Mouse (Mus musculus): Measurements from ENCODE around the gene Entpd7.

Entpd7 gene

DNA sequence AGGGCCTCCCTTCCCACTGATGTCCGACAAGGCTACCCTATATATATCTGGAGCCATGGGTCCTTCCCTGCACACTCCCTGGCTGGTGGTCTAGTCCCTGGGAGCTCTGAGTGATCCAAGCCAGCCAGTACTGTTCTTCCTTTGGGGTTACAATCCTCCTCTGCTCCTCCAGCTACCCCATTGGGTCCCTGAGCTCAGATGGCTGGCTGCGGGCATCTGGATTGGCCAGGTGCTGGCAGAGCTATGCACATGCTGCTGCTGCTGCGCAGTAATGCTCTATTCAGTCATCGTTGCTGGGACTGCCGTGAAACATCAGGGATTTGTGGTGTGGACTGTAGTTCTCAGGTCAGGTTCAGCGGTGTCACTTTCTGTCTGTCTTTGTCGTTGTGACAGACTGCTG, 35.3 kb downstream of the Entpd7 start:
- DNase-seq, result no peak

DNA sequence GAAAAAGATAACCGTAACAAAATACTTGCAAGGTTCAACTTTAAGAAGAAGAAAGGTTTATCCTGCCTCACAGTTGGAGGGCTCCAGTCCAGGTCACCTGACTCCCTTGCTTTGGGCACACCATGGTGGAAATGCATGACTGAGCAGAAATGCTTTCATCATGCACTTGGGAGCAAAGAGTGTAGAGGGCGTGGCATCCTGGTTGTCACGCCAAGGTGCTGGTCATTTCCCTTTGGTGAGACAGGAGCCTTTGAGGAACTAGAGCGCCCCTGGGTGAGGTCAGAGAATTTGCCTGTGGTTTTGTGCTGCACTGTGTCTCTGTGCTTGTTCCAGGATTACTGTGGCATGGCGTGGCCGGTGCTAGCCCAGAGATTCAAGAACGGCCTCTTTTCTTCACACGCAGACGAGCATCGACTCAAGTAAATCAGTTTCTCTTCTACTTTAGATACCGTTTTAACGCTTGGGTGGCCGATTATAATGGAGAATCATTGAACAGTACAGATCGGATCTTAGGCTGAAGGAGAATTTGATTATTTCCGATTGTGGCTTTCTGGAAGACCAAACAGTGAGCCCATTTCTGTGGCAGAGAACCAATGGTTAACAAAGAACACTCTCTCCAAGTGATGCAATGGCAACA, 37.2 kb downstream of the Entpd7 start:
- DNase-seq, result no peak

DNA sequence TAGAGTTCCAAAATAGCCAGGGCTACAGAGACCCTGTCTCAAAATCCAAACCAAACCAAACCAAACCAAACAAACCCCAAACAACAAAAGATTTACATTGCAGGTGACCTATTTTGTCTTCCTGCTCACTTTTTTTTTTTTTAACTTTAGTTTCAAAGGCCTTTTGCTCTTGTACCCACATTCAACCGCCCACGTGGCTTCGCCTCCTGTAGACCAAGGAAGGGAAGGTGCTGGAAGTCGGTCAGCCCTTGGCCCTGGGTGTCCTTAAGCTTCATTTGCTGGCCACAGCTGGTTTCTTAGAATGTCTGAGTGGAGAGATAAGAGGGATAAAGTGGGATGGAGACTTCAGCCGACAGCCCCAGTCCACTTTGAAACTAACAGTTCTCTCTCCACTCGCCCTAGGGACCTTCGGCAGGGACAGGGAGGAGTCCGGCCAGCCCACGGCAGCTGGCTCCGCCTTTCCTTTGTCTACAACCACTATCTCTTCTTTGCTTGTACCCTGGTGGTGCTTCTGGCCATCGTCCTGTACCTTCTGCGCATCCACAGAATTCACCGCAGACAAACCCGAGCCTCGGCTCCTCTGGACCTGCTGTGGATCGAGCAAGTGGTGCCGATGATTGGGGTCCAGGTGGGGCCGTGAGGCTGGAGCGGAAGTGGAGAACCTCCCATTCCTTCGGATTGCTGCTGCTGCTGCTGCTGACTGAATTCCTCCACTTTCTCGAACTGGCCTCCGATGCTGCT, 40.0 kb downstream of the Entpd7 start:
- DNase-seq, result no peak

DNA sequence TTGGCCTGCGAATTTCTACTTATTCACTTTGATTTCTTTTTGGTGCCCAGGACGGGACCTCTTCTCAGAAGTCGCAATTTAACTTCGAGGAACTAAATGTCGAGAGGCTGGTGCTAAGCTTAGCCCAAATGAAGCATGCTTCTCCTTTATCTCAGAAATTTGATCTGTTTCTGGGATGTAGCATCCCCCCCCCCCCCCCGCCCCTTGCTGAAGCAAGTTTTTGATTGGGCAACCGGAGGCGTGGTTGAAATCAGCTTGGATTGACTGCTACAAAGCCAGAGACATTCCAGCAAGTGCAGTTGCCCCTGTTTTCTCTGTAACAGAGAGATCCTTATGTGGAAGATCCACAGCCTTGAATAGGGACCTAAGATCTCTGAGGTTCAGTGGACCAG, 40.6 kb downstream of the Entpd7 start:
- DNase-seq, result no peak

DNA sequence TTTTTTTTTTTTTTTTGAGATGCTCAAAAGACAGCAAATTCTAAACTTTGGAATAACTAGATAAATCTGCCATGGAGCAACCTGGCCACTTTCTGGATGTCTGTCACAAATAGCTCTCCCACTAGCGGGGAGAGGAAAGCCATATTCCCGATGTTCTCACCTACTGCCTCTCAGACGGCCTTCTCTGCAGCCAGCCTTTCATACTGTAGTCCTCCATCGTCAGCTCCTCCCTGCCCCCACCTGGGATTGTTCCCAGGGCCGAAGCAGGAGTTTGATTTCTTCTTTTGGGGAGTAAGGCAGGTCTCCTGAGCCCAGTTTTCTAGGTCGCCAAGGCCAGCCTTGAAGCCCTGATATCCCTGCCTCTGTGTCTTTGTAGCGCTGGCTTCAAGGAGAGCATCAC, 41.7 kb downstream of the Entpd7 start:
- no peak for DNase-seq

DNA sequence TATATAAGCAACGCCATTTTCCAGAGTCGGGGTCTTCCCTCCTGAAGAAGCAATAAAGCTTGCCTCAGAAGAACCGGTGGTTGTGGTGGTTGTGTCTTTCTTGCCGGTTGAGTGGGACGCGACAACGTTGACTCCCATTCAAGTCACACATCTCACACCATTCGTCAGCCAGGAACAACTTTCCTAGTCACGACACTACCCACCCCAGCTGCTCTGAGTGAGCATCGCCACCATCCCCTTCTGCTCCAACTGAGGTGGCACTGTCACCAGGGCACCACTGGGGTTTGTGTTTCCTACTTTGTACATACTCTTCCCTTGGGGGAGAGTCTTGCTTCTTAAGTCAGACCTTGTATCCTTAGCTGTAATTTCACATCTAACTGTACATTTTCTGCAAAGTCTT, 48.9 kb downstream of the Entpd7 start:
- DNase-seq, result no peak

DNA sequence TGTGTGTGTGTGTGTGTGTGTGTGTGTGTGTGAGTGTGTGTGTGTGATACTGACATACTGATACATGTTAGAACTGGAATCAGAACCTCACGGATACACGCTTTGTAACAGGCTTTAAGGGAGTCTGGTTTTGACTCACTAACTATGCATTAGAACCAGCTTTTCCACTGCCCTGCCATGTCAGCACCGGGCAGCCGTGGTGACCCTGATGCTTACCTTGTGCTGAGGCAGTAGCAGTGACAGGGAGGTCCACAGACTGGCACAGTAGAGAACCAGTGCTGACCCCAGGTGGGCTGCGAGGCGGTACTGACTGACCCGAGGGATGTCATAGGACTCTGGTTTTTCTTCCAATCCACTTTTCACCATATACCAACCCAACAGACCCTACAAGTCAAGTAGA, 53.9 kb downstream of the Entpd7 start:
- DNase-seq, result no peak

DNA sequence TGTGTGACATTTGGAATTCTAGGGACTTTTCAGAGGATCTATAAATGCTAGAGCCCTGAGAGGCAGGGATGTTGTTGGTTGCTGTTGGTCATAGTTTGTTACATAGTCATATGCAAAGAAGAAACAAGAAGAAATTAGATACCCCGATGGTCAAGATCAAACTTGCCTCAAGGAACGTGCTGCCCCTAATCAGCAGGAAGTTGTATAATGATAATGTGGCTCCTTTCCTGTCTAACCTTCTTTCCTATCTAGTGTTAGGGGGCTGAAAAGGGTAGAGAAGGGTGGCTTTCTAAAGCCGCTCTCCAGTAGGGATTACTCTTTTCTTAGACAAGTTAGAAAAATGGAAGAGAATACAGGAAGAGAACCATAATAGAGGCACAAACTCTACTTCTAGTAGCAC, 56.3 kb downstream of the Entpd7 start:
- no peak for DNase-seq

DNA sequence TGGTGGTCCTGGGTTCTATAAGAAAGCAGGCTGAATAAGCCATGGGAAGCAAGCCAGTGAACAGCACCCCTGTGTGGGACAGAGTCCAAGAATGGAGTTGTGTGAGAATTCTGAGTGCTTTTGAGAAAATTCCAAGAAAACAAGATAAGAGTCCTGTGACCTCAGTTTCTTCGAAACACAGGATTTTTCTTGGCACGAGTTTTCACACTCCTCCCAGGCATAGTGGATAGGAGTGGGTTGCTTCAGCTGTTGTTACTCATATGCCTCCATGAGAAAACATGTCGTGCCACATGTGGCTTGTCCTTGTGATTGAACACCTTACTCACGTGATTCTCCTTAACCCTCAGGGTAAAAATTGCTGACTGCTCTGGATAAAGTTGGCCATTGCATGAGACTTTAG, 58.4 kb downstream of the Entpd7 start:
- DNase-seq, result no peak

DNA sequence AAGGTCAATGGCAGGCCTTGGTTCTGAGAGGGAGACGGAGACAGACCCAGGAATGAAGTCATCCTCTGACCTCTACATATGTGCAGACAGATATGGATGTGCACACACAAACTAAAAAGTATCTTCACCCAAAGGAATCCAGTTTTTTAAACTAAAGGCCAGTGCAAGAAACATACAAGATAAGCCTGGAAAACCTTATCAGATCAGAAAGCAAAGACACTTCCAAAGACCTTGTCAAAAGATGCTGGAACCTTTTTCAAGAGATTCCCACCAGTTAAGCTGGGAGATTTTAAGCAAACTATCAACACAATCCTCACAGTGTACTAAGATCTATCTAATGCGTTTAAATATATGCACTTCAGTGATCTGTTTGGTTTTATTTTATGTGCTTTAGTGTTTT, 60.5 kb downstream of the Entpd7 start:
- DNase-seq, result no peak

DNA sequence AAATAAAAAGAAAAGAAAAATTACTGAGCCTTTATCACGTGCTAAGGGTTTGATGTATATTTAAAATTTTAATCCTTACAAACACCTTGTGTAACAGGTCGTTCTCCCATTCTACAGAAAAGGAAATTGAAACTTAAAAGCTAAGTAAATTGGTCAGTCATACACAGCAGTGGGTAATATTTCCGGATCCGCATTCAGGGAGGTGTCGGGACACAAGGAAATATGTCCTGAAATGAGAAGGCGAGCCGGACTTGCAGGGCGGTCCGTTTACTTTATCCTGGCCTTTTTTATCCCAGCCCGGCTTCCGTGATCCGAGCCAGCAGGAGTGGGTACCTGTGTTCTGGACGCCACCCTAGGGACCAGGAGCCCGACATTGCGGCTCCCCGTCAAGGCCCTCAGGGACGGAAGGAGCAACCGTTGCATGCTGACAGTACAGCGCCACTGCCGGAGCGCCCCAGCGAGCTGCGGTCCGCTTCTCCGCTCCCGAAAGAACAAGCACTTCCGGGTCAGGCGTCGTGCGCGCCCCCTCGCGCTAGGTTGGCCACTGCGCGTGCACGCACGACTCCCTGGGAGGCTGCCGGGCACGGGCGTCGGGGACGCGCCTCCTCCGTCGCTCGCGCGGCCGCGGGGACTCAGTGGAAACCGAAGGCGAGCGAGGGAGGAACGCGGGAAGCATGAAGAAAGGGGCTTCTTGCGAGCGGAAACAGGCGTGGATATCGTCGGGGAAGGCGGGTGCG, 63.2 kb downstream of the Entpd7 start, which contains the start of the genes Cutc and Cox15:
Gene Cutc, plus strand, starts transcription at position 508 of the 737 bp plus-strand sequence.
Gene Cox15, minus strand, starts transcription at position 512 of the 737 bp plus-strand sequence.
- DNase-seq, result peak; percentile 95

DNA sequence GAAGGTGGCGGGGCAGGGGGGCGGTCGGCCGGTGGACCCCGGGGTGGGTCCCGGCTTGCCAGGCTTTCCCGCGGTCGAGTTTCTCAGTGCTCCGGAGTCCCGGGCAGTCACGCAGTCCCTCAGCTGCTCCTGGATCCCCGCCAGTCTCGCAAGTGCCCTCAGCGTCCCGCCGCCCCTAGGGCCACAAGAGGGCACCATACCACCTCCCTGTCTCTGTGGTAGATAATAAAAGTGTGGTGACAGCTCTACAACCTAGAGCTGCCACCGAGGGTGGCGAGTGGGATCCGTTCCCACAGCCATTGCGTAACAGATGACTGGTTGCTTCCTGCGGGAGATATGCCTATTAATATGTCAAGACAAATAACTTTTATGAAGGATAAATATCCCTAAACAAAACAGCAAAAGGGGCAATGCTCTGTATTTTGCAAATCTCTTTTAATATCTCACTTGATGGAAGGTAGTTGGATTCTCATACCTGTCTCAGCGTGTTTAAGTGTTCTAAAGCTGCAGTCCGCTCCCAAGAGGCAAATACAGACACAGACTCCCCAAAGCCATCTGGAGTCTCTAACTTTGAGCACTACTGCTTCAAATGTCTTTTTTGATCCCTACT, 63.9 kb downstream of the Entpd7 start:
- peak; percentile 93 for DNase-seq

DNA sequence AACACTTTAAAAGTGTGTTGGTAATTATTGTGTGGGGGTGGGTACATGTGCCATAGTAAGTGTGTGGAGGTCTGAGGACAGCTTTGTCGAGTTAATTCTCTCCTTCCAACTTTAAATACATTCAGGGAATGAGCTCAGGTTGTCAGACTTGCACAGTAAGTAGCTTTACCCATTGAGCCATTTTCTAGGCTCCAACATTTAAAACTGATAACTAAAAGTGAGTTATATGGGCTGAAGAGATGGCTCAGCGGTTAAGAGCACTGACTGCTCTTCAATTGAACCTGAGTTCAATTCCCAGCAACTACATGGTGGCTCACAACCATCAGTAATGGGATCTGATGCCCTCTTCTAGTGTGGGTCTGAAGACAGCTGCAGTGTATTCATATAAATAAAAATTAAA, 64.8 kb downstream of the Entpd7 start:
- no peak for DNase-seq

DNA sequence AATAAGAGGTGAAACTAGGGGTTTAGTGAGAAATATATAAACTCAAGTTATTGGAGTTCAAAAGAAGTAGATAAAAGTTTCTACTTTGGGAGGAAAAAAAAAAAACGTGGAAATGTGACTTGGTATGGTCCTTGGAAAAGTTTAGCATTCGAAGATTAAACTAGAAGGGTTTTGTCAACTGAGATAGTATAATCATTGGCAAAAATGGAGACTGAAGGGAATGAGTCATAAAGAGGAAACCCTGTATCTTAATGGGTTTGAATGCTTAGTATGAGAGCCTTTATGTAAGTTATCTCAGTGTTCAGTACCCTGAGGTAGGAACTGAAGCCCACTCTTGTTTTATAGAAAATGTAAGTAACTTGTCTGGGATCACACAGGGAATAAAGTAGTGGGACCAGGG, 65.4 kb downstream of the Entpd7 start:
- DNase-seq, result no peak

DNA sequence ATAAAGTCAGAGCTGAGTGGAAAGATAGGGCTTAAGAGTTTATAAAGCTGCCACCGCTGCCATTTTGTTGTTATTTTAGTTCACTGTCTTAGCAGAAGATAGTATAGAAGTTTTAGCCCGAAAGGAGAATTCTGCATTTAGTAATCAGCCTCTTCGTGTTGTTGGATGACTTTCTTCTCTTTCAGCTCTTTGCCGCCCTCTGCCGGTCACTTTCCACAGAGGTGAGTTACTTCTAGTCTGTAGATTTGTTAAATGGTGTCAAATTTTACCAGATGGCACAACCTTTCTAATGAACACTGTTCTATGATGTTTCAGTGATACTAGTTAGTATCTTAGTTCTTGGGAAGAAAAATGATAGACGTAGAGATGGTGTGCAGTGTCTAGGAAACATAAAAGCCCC, 71.0 kb downstream of the Entpd7 start:
- DNase-seq, result peak; percentile 35

DNA sequence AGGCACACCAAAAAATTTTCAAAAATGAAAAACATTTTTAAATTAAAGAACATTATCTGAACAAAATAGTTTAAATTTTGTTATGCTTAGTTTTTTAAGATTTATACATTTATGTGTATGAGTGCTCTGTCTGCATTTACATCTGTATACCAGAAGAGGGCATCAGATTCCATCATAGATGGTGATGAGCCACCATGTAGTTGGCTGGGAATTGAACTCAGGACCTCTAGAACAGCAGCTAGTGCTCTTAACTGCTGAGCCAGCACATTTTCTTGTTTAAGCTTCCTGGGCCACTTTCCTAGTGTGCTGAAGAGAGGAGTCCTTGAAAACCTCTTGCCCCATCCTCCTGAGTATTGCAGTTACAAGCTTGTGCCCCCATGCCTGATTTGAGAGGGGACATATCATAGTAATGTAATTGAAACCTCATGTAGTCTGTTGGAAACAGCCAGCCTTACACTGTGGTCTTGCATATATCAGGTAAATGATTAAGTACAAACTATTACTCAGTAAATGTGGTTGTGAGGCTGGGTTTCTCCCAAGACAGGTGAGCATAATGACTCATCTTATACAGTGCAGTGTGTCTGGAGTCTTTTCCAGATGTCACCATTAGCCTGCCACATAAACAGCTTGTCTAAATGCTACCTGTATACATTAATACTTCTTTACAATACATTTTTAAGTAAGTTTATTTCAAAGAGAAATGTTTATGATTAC, 72.2 kb downstream of the Entpd7 start:
- no peak for DNase-seq

DNA sequence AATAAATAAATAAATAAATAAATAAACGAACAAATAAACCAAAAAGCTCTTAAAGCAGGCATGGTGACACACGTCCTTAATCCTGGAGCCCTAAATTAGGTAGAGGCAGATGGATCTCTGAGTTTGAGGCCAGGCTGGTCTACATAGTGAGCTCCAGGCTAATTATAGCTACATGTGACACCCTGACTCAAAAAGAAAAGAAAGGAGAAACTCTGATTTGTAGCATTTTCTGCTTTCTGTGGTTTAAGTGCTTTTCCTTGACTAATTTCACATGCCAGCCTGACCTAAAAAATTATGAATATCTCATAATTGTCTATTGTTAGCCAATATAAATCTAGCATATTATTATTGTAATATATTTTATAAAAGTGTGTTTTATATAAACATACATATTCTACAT, 72.9 kb downstream of the Entpd7 start:
- no peak for DNase-seq

DNA sequence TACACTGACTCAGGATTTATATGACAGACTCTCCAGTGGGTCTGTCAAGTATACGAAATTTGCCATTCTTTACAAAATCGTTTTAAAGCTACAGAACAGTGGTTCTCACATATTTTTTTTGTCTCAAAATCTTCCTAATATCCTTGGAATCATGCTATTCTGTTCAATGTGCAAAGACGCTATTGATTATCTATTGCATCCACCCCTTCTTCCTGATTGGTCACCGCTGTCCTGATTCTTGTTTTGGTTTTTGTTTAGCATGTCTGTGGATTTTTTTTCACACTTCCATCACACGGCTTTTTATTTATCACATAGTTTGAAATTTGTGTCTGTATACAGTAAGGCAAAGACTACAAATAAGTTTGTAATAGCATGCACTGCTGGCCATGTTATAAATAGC, 77.0 kb downstream of the Entpd7 start:
- DNase-seq, result no peak

DNA sequence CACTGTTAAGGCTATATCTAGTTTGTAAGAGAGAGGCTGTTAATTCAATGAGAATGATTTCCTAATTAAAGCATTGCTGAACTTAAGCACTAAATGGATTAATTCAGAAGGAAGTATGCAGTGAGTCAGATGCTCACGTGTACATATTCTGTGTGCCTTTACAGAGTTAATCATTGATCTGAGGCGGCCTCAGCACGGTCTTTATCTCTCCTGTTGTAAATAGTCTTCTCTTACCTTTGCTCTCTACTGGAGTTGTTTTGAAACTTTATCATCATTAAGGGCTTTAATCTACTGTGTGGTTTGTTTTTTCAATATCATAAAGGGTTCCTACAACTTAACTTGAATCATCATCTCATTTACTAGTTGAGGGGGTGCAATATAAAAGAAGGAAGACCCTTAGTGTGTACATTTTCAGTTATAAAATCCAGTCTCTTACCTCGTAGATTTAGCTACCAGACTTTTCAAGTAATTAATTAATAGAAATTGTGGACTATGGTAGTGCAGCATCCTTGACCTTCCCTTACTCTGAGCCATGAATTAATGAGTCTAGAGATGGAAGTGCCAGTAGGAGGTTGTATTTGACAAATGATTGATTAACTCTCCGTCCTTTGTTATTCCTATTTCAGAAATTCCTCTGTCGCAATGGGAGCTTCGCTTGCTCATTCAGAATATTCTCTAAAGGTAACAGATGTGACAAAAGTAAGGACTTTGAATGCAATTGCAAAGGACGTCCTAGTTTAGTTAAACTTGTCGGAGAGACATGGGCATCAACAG, 78.3 kb downstream of the Entpd7 start:
- DNase-seq, result no peak

DNA sequence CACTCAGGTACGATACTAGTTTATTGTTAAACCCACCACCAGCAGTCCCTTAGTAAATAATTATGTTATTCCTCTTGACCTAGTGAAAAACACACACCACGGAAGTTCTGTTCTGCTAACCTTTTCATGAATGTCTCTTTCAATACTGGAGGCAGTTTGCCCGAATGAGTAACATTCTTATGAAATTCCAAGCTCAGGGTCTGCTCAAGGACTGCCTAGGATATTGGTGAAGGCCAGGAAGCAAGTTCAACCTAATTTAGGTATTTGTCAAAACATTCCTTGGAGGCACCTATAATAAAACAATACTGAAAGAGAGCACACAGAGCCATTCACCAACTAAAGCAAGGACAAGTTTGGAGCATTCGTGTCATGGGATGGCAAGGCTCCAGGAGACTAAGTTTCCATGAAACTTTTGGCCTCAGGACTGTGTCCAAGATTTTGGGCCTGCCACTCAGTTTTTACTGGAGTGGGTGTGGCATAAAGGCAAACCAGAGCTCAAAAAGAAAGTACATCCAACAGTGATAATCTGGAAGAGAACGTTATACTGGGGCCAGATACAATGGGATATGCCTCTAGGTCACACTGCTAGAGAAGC, 80.0 kb downstream of the Entpd7 start:
- DNase-seq, result no peak

DNA sequence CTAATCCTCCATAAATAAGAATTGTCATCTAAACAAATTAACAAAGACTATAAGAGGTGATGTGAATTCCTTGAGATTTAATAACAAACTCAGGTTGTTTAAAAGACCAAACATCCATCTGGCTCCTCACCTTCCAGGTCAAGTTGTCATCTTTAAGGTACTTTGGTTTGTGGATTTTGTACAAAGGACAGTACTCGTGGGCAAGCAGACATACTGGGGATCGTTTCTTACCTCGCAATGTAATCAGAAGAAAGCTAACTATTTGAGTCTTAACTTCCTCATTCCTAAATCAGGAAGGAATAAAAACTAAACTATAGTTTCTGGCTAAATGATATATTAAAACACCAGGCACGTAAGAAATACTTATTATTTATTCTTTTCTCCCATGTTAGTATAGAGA, 81.1 kb downstream of the Entpd7 start:
- no peak for DNase-seq

DNA sequence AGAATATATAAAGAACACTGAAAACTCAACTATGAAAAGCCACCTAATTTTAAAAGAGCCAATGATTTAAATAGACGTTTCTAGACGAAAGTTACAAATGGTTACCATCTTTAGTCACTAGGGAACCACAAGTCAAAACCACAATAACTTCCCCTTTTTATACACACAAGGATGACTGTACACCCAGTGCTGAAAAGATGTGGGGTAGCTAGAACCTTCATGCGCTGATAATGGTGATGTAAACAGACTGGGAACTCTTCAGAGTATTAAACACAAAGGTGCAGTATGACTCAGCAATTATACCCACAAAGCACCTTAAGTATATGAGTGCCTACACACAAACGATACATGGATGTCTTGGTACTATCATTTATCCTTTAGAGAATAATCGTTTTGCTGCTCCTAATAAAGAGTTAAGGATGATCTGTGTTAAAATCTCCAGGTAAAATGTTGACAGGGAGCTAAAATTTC, 82.1 kb downstream of the Entpd7 start:
- no peak for DNase-seq

Data from cerebellum, adult 9-11 months (tissue).